Mouse (Mus musculus) CD4-positive naive resting alpha-beta T cell, adult 76 days (primary cell): ENCODE data around the gene 4933405O20Rik. TPM values are rescaled to one million over a fixed set of nuclear protein-coding genes. Genes with fewer than 3 reads are reported as not detected.

Source experiments
- total RNA-seq: library from RNA; stranded (reverse); gene quantifications from one replicate; pipeline ENCODE4 v1.2.4, GENCODE M21; 2023

4933405O20Rik gene
- total RNA-seq, result not detected

DNA sequence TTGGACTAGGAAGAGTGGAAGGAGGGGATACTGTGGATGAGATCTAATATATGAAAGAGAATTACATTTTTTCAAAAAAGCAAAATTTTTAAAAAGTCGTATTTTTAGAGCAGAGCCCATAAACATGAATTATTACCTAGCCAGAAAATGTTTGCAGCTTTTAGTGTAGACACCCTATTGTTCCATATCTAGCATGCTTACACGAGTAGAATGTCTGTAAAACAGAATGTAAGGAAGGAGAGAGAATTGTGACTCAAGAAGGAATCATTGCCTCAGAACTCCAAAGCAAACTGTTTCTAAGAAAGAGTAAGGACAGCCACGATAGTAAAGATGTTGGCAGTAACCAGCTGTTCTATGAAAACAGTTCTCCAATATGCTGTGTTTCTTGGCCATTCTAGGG, at the start of gene 4933405O20Rik:
TSS of gene 4933405O20Rik (plus strand) at position 301 of the 400 bp plus-strand sequence.

